Mouse (Mus musculus) embryonic facial prominence, embryonic 13.5 days (tissue): ENCODE results near the gene Olfr360. TPM values are rescaled to one million over a fixed set of nuclear protein-coding genes. Genes with fewer than 3 reads are reported as not detected.
"Not testable (repeated sequence)": the region's sequence is repeated elsewhere in the genome, so short reads cannot be mapped to it uniquely, and the experiment has no call there.

ENCODE experiments used
- ATAC-seq: fragments of 200-750 bp; cut with Nextera tagmentation; 2 replicates; pipeline ENCODE4 v1.8.0; 2017; ENCODE audit warnings: low read depth; ENCODE audit not compliant: insufficient number of reproducible peaks, insufficient read depth, low FRiP score, low TSS enrichment
- H3K27ac ChIP-seq: fragments of 300-500 bp; sonication (generic); 2 replicates; pipeline ENCODE4 v1.5.1; 2015; ENCODE audit warnings: moderate library complexity, mild to moderate bottlenecking, inconsistent platforms
- H3K27me3 ChIP-seq: fragments of 300-500 bp; sonication (generic); 2 replicates; pipeline ENCODE4 v1.6.1; 2015; ENCODE audit warnings: mild to moderate bottlenecking, inconsistent platforms
- H3K36me3 ChIP-seq: fragments of 300-500 bp; sonication (generic); 2 replicates; pipeline ENCODE4 v1.6.1; 2015; ENCODE audit warnings: mild to moderate bottlenecking, inconsistent platforms
- H3K4me1 ChIP-seq: fragments of 300-500 bp; sonication (generic); 2 replicates; pipeline ENCODE4 v1.6.1; 2015; ENCODE audit warnings: inconsistent platforms
- H3K4me2 ChIP-seq: fragments of 300-500 bp; sonication (generic); 2 replicates; pipeline ENCODE4 v1.6.1; 2015; ENCODE audit warnings: moderate library complexity, mild to moderate bottlenecking, inconsistent platforms
- H3K4me3 ChIP-seq: fragments of 300-500 bp; sonication (generic); 2 replicates; pipeline ENCODE4 v1.5.1; 2015; ENCODE audit warnings: mild to moderate bottlenecking, inconsistent platforms
- H3K9ac ChIP-seq: fragments of 300-500 bp; sonication (generic); 2 replicates; pipeline ENCODE4 v1.6.1; 2015; ENCODE audit warnings: mild to moderate bottlenecking, inconsistent platforms
- H3K9me3 ChIP-seq: fragments of 300-500 bp; sonication (generic); 2 replicates; pipeline ENCODE4 v1.6.1; 2016; ENCODE audit warnings: inconsistent platforms
- WGBS: fragments of 180-500 bp; shearing (Covaris S2); methylation state at CpG from one replicate; pipeline ENCODE4 v1.1.7; 2015; ENCODE audit warnings: mixed read lengths; 5-methylcytosine and 5-hydroxymethylcytosine counted together
- polyA plus RNA-seq: library from polyadenylated mRNA; unstranded; fragments of >200 nt; fragmentation: Nextera tagmentation; extraction: Ambion mirVana; gene quantifications from 2 replicates; pipeline ENCODE4 v1.2.1, GENCODE M21; 2015

Gene Olfr360
- polyA plus RNA-seq: not detected in 2 replicates

- no peaks in the 10 kb centered on the region for H3K36me3 ChIP-seq
- no peak within 1 kb of the TSS for H3K4me3 ChIP-seq
- H3K9me3 ChIP-seq: peaks cover under 1% of the 10 kb centered on the region; the same call in 1 of the 2 replicates
- H3K4me1 ChIP-seq: no peaks in the 10 kb centered on the region
- no peaks in the 10 kb centered on the region for H3K27me3 ChIP-seq
- ATAC-seq: no peak
- no peak within 1 kb of the TSS for H3K9ac ChIP-seq
- H3K27ac ChIP-seq: no peak within 1 kb of the TSS
- H3K4me2 ChIP-seq: no peak within 1 kb of the TSS
These were observed at the start of gene Olfr360 for GRCm38 (mm10) chr2:37065446-37065845. Gene Olfr360, plus strand, starts transcription at chr2:37065746.

DNA sequence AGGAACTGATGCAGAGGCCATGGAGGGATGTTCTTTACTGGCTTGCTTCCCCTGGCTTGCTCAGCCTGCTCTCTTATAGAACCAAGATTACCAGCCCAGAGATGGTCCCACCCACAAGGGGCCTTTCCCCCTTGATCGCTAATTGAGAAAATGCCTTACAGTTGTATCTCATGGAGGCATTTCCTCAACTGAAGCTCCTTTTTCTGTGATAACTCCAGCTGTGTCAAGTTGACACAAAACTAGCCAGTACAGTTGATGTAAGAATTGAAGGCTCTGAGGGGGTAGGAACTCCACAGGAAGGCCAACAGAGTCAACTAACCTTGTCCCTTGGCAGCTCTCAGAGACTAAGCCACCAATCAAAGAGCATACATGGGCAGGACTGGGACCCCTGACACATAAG lies 23.6 kb downstream of the Olfr360 start, which contains the start of gene Olfr361:
TSS of gene Olfr361 (minus strand) at position 101 of the 400 bp plus-strand sequence.
- WGBS: 58% methylated on average over 1 of the region's 1 CpGs
- H3K36me3 ChIP-seq, H3K27ac ChIP-seq, H3K4me2 ChIP-seq, H3K27me3 ChIP-seq, H3K9me3 ChIP-seq, ATAC-seq, H3K9ac ChIP-seq, H3K4me3 ChIP-seq, H3K4me1 ChIP-seq: not testable (repeated sequence)

DNA sequence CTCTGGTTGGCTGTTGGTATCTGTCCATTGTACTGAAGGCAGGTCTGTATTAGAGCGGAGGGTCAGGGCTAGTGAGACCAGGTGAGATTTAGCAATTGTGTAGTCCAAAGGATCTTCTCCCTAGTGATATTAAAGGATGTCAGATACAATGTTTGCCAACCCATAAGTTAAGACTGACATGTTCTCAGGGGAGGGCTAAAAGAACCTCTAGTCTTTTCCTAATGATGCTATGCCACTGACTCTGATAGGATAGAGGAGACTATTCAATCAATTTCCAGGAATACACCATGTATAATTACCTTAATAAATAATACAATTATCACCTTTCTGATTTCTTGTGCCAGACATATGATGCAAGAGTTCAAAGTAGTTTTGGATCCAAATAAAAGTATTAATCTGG lies 52.3 kb downstream of the Olfr360 start, which contains the start of gene Olfr362:
TSS of gene Olfr362 (minus strand) at position 101 of the 400 bp plus-strand sequence.
- Histone ChIP-seq H3K27ac (no peak within 1 kb of the TSS), H3K36me3 (no peaks in the 10 kb centered on the region), H3K4me3 (no peak within 1 kb of the TSS), H3K27me3 (no peaks in the 10 kb centered on the region), H3K9ac (no peak within 1 kb of the TSS), H3K4me1 (no peaks in the 10 kb centered on the region), H3K9me3 (peaks cover 5% of the 10 kb centered on the region; the same call in 1 of the 2 replicates), H3K4me2 (no peak within 1 kb of the TSS)
- no peak for ATAC-seq
- 87% methylated on average over 1 of the region's 1 CpGs for WGBS

Other genes with a start within 250 kb of the Olfr360 start
- gene Olfr3, start 248.7 kb upstream of the Olfr360 start, polyA plus RNA-seq: not detected in 2 replicates
- not detected in 2 replicates for gene Olfr350, start 219.4 kb upstream of the Olfr360 start, polyA plus RNA-seq
- not detected in 2 replicates for gene Olfr351, start 203.1 kb upstream of the Olfr360 start, polyA plus RNA-seq
- not detected in 2 replicates for gene Olfr352, start 197.3 kb upstream of the Olfr360 start, polyA plus RNA-seq
- not detected in 2 replicates for gene Olfr353, start 172.8 kb upstream of the Olfr360 start, polyA plus RNA-seq
- not detected in 2 replicates for gene Olfr354, start 160.1 kb upstream of the Olfr360 start, polyA plus RNA-seq
- gene Olfr355, start 136.8 kb upstream of the Olfr360 start, polyA plus RNA-seq: not detected in 2 replicates
- gene Olfr356, start 128.6 kb upstream of the Olfr360 start, polyA plus RNA-seq: not detected in 2 replicates
- gene Olfr357, start 71.9 kb upstream of the Olfr360 start, polyA plus RNA-seq: not detected in 2 replicates
- not detected in 2 replicates for gene Olfr358, start 56.4 kb upstream of the Olfr360 start, polyA plus RNA-seq
- not detected in 2 replicates for gene Olfr361, start 23.5 kb downstream of the Olfr360 start, polyA plus RNA-seq
- not detected in 2 replicates for gene Olfr362, start 52.2 kb downstream of the Olfr360 start, polyA plus RNA-seq
- 0.10 TPM in 1 of 2 replicates, not detected in the other for gene Olfr364-ps1, start 73.6 kb downstream of the Olfr360 start, polyA plus RNA-seq
- not detected in 2 replicates for gene Olfr365, start 122.5 kb downstream of the Olfr360 start, polyA plus RNA-seq
- not detected in 2 replicates for gene Olfr366, start 145.8 kb downstream of the Olfr360 start, polyA plus RNA-seq